Mouse (Mus musculus) urinary bladder, postnatal 14 days (tissue): ENCODE measurements at regions not wholly inside any gene's neighbourhood (a gene's known extent, or its start where the extent isn't known, plus 50 kb on each side); places are given as distances from the start of the nearest gene placed in this dataset.

Experiments used
- DNase-seq: peaks from one replicate; pipeline ENCODE4 v3.0.0; 2021; ENCODE audit warnings: low spot score

- no peak for DNase-seq
Measured at GRCm38 (mm10) chr4:84222057-84222717, 452.9 kb downstream of the Bnc2 start.

- DNase-seq: no peak
Measured at GRCm38 (mm10) chr4:84222805-84223335, 452.2 kb downstream of the Bnc2 start.

GRCm38 (mm10) chr4:84224556-84224955, 450.5 kb downstream of the Bnc2 start:
- DNase-seq: no peak
